Mouse (Mus musculus): ENCODE data around the gene Dctn5. TPM values are rescaled to one million over a fixed set of nuclear protein-coding genes. Genes with fewer than 3 reads are reported as not detected.

Gene Dctn5
- polyA plus RNA-seq, 1 experiment from 2014 or later, result 85.7 TPM

GRCm38 (mm10) chr7:122101747-122102244, 31.0 kb upstream of the Dctn5 start, which contains the start of gene Ndufab1:
Gene Ndufab1, minus strand, starts transcription at chr7:122101886.
- Histone ChIP-seq H3K27ac (peak within 1 kb of the TSS; percentile 62), H3K36me3 (ENCODE audit: insufficient read depth, low read length) (0 out of 2 replicates have a peak, but pooled peaks cover 3% of the 10 kb centered on the region), H3K4me1 (replicated peaks; ENCODE audit: insufficient read depth, low read length) (0 out of 2 replicates have a peak, but pooled peaks cover 7% of the 10 kb centered on the region)

GRCm38 (mm10) chr7:122108206-122108605, 24.6 kb upstream of the Dctn5 start:
- no peak for DNase-seq (ENCODE audit: low spot score)
- no peak overlapping the region for H3K4me2 ChIP-seq (ENCODE audit: low read length)
- H3K4me3 ChIP-seq (replicated peaks; ENCODE audit: low read depth, low read length), result no peak overlapping the region
- no peaks in the 10 kb centered on the region for H3K9me3 ChIP-seq (replicated peaks; ENCODE audit: low read length)
- peaks cover 9% of the 10 kb centered on the region; the same call in 1 of the 2 replicates for H3K36me3 ChIP-seq (ENCODE audit: insufficient read depth, low read length)
- H3K9ac ChIP-seq (ENCODE audit: low read depth, low read length), result no peak overlapping the region
- WGBS, result 96% methylated on average over 6 of the region's 6 CpGs
- H3K27me3 ChIP-seq (ENCODE audit: insufficient read depth, low read length), result no peaks in the 10 kb centered on the region
- H3K27ac ChIP-seq, result no peak overlapping the region
- no peak for TF ChIP-seq CTCF (IDR thresholded peaks at IDR 0.05; ENCODE audit: low read depth)
- H3K4me1 ChIP-seq (replicated peaks; ENCODE audit: insufficient read depth, low read length), result no peaks in the 10 kb centered on the region
- ATAC-seq (replicated peaks; ENCODE audit: low FRiP score, low read depth), result no peak

More at GRCm38 (mm10) chr7:122101747-122102244, 31.0 kb upstream of the Dctn5 start, which contains the start of gene Ndufab1:
- peak within 1 kb of the TSS; percentile 88 for H3K9ac ChIP-seq (ENCODE audit: low read depth, low read length)
- ATAC-seq (replicated peaks; ENCODE audit: low FRiP score, low read depth), result peak; percentile 98
- DNase-seq (ENCODE audit: low spot score), result peak; percentile 94
- no peaks in the 10 kb centered on the region for H3K27me3 ChIP-seq (ENCODE audit: insufficient read depth, low read length)
- H3K9me3 ChIP-seq (replicated peaks; ENCODE audit: low read length), result no peaks in the 10 kb centered on the region
- H3K4me2 ChIP-seq (ENCODE audit: low read length), result peak within 1 kb of the TSS; percentile 69
- peak; percentile 70 for TF ChIP-seq CTCF (IDR thresholded peaks at IDR 0.05; ENCODE audit: low read depth)
- H3K4me3 ChIP-seq (replicated peaks; ENCODE audit: low read depth, low read length), result peak within 1 kb of the TSS; percentile 73
- WGBS, result under 1% methylated on average over 38 of the region's 43 CpGs

GRCm38 (mm10) chr7:122123518-122123917, 9.3 kb upstream of the Dctn5 start:
- Histone ChIP-seq H3K27me3 (ENCODE audit: insufficient read depth, low read length) (no peaks in the 10 kb centered on the region), H3K9ac (ENCODE audit: low read depth, low read length) (no peak overlapping the region), H3K9me3 (replicated peaks; ENCODE audit: low read length) (no peaks in the 10 kb centered on the region), H3K36me3 (ENCODE audit: insufficient read depth, low read length) (peaks cover 25% of the 10 kb centered on the region), H3K27ac (no peak overlapping the region), H3K4me3 (replicated peaks; ENCODE audit: low read depth, low read length) (no peak overlapping the region), H3K4me1 (replicated peaks; ENCODE audit: insufficient read depth, low read length) (no peaks in the 10 kb centered on the region), H3K4me2 (ENCODE audit: low read length) (no peak overlapping the region)
- TF ChIP-seq CTCF (IDR thresholded peaks at IDR 0.05; ENCODE audit: low read depth), result no peak
- no peak for DNase-seq (ENCODE audit: low spot score)
- ATAC-seq (replicated peaks; ENCODE audit: low FRiP score, low read depth), result no peak
- 90% methylated on average over 4 of the region's 4 CpGs for WGBS

GRCm38 (mm10) chr7:122125636-122126035, 7.2 kb upstream of the Dctn5 start:
- Histone ChIP-seq H3K36me3 (ENCODE audit: insufficient read depth, low read length) (peaks cover 16% of the 10 kb centered on the region), H3K4me1 (replicated peaks; ENCODE audit: insufficient read depth, low read length) (no peaks in the 10 kb centered on the region), H3K4me3 (replicated peaks; ENCODE audit: low read depth, low read length) (no peak overlapping the region), H3K27ac (no peak overlapping the region), H3K27me3 (ENCODE audit: insufficient read depth, low read length) (no peaks in the 10 kb centered on the region), H3K9ac (ENCODE audit: low read depth, low read length) (no peak overlapping the region), H3K4me2 (ENCODE audit: low read length) (no peak overlapping the region), H3K9me3 (replicated peaks; ENCODE audit: low read length) (no peaks in the 10 kb centered on the region)
- ATAC-seq (replicated peaks; ENCODE audit: low FRiP score, low read depth) (no peak), DNase-seq (ENCODE audit: low spot score) (no peak)
- no peak; the same call in 1 of the 2 replicates for TF ChIP-seq CTCF (IDR thresholded peaks at IDR 0.05; ENCODE audit: low read depth)
- 82% methylated on average over 8 of the region's 8 CpGs for WGBS

GRCm38 (mm10) chr7:122126946-122127345, 5.9 kb upstream of the Dctn5 start:
- Histone ChIP-seq H3K36me3 (ENCODE audit: insufficient read depth, low read length) (peaks cover 12% of the 10 kb centered on the region), H3K27me3 (ENCODE audit: insufficient read depth, low read length) (no peaks in the 10 kb centered on the region), H3K4me2 (ENCODE audit: low read length) (no peak overlapping the region), H3K4me1 (replicated peaks; ENCODE audit: insufficient read depth, low read length) (no peaks in the 10 kb centered on the region), H3K9me3 (replicated peaks; ENCODE audit: low read length) (no peaks in the 10 kb centered on the region), H3K27ac (no peak overlapping the region), H3K9ac (ENCODE audit: low read depth, low read length) (no peak overlapping the region), H3K4me3 (replicated peaks; ENCODE audit: low read depth, low read length) (no peak overlapping the region)
- DNase-seq (ENCODE audit: low spot score) (no peak), ATAC-seq (replicated peaks; ENCODE audit: low FRiP score, low read depth) (no peak)
- TF ChIP-seq CTCF (IDR thresholded peaks at IDR 0.05; ENCODE audit: low read depth), result no peak
- WGBS, result 92% methylated on average over 11 of the region's 11 CpGs

GRCm38 (mm10) chr7:122131834-122132233, 1.0 kb upstream of the Dctn5 start:
- Histone ChIP-seq H3K4me2 (ENCODE audit: low read length) (peak overlapping the region; percentile 69), H3K9me3 (replicated peaks; ENCODE audit: low read length) (no peaks in the 10 kb centered on the region), H3K9ac (ENCODE audit: low read depth, low read length) (0 out of 2 replicates have a peak overlapping the region, but pooled peaks have one; percentile 65), H3K27ac (no peak overlapping the region), H3K4me1 (replicated peaks; ENCODE audit: insufficient read depth, low read length) (no peaks in the 10 kb centered on the region), H3K36me3 (ENCODE audit: insufficient read depth, low read length) (peaks cover 14% of the 10 kb centered on the region; the same call in 1 of the 2 replicates), H3K4me3 (replicated peaks; ENCODE audit: low read depth, low read length) (peak overlapping the region; percentile 88; the same call in 1 of the 2 replicates), H3K27me3 (ENCODE audit: insufficient read depth, low read length) (no peaks in the 10 kb centered on the region)
- DNase-seq (ENCODE audit: low spot score), result no peak
- no peak for TF ChIP-seq CTCF (IDR thresholded peaks at IDR 0.05; ENCODE audit: low read depth)
- no peak for ATAC-seq (replicated peaks; ENCODE audit: low FRiP score, low read depth)

- H3K9ac ChIP-seq (ENCODE audit: low read depth, low read length), result peak overlapping the region; percentile 65
- peak overlapping the region; percentile 69 for H3K4me2 ChIP-seq (ENCODE audit: low read length)
- ATAC-seq (replicated peaks; ENCODE audit: low FRiP score, low read depth) (no peak), DNase-seq (ENCODE audit: low spot score) (no peak)
- peaks cover 11% of the 10 kb centered on the region; the same call in 1 of the 2 replicates for H3K36me3 ChIP-seq (ENCODE audit: insufficient read depth, low read length)
- H3K4me3 ChIP-seq (replicated peaks; ENCODE audit: low read depth, low read length), result peak overlapping the region; percentile 88
- WGBS, result 18% methylated on average over 8 of the region's 8 CpGs
- H3K27ac ChIP-seq, result peak overlapping the region; percentile 70
- H3K4me1 ChIP-seq (replicated peaks; ENCODE audit: insufficient read depth, low read length), result no peaks in the 10 kb centered on the region
- no peaks in the 10 kb centered on the region for H3K27me3 ChIP-seq (ENCODE audit: insufficient read depth, low read length)
- H3K9me3 ChIP-seq (replicated peaks; ENCODE audit: low read length), result no peaks in the 10 kb centered on the region
- no peak for TF ChIP-seq CTCF (IDR thresholded peaks at IDR 0.05; ENCODE audit: low read depth)
Observed at GRCm38 (mm10) chr7:122133338-122133625, 441 bp downstream of the Dctn5 start.
